Mouse (Mus musculus) gastrocnemius, postnatal 4 days (tissue): ENCODE results near the gene Lrrn4cl. TPM values are rescaled to one million over a fixed set of nuclear protein-coding genes. Genes with fewer than 3 reads are reported as not detected.
"Not testable (repeated sequence)": the region's sequence is repeated elsewhere in the genome, so short reads cannot be mapped to it uniquely, and the experiment has no call there.

Experiments
- DNase-seq, 2 experiments: peaks; one replicate each; pipeline ENCODE4 v3.0.0; 2021 to 2022; ENCODE audit warnings: low spot score in 2 of 2, mixed read lengths in 2 of 2
- total RNA-seq, 2 experiments: library from RNA; stranded (reverse); gene quantifications; 2 replicates each; pipeline ENCODE4 v1.2.3; 2021

Gene Lrrn4cl
- total RNA-seq, 2 experiments from 2014 or later = 18.7 to 22.9 TPM

DNA sequence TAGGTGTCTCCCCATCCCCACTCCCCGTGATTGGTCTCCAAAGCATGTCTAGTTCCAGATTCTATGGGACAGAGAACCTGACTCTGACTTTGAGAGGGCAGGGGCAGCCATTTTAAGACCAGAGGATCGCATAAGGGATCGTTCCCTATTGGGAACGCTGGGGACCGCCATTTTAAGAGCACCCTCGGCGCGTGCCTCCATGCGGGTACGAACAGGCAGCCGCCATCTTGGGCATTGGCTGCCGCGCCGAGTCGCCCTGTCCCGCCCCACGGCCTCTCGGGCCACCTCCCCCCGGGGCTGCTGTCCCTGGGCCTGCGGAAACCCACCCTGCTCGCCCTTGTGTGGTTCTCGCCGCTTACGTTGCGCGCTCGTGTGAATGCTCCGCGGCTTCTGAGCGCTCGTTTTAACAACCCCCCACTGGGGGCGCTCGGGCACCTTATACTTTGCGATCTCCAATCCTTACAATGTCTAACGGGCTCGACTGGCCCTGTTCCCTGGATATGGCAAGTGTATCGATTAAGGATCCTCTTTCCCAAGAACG is 13.2 kb upstream of the Lrrn4cl start, which contains the start of gene Bscl2:
Gene Bscl2, plus strand, starts transcription at position 217 of the 541 bp plus-strand sequence.
- DNase-seq = peak; percentile 53 to 83

DNA sequence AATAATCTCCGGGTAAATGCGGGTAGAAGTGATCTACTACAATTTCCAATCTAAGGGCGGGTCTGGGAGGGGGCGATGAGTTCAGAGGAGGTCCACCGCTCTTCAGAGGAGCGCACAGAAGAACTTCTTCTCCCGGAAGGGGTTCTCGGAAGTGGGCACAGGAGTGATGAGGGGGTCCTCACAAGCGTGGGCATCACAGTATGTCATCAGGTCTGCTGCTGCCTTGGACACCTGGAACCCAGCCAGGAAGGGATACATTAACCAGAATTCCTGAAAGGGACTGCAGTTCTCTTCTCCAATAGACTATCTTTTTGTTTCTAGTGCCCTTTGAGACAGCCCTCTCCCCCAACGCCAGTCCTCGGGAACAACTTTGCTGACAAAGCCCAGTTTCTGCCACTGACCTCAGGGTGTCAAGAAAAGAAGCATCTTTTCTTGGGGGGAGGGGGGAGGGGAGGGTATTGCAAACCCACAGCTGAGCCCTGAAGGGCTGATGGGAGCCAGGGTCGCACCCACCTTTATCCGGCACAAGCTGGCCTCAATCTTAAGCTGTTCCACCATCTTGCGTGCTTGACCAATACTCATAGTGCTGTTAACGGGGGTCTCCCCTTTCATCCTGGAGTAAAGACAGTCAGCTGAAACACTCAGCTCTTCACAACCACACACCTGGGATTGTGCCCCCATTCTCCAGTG is 12.4 kb upstream of the Lrrn4cl start:
- DNase-seq = peak in 1 of 2 experiments; percentile 42

DNA sequence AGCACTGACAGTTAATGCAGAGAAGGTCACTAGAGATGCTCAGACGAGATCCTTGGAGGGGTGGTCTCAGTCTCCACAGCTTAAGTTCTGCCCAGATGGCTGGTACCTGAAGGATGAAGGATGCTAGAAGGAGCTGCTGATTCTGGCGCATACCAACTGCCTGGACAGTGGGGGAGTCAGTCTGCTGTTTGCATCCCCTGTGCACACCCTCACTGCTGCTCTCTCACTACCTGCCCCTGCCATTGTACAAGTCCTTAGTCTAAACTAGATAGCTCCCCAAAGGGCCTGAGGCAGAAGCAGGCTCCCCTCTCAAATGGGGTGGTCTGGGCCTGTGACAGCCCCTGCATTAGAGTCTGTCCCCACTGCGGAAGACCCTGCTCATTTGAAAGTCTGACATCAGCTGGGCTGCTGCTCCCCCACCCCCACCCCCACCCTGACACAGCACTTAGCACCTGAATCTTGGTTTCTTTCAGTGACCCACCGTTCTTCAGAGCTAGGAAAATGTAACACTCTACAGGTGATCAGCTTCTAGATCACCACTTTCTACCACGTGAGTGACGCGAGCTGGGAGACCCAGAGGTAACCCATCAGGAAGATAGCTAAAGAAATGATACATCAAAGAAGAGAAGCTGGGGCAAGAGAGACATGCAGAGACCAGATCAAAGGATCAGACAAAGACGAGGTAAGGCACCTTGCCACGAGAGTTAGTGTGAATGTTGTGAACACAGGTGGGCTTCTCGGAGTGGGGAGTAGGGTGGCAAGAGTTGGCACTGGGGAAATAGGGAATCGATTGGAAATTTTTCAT is 11.3 kb upstream of the Lrrn4cl start, which contains the start of gene Gng3:
Gene Gng3, minus strand, starts transcription at position 92 of the 805 bp plus-strand sequence.
- no peak for DNase-seq

DNA sequence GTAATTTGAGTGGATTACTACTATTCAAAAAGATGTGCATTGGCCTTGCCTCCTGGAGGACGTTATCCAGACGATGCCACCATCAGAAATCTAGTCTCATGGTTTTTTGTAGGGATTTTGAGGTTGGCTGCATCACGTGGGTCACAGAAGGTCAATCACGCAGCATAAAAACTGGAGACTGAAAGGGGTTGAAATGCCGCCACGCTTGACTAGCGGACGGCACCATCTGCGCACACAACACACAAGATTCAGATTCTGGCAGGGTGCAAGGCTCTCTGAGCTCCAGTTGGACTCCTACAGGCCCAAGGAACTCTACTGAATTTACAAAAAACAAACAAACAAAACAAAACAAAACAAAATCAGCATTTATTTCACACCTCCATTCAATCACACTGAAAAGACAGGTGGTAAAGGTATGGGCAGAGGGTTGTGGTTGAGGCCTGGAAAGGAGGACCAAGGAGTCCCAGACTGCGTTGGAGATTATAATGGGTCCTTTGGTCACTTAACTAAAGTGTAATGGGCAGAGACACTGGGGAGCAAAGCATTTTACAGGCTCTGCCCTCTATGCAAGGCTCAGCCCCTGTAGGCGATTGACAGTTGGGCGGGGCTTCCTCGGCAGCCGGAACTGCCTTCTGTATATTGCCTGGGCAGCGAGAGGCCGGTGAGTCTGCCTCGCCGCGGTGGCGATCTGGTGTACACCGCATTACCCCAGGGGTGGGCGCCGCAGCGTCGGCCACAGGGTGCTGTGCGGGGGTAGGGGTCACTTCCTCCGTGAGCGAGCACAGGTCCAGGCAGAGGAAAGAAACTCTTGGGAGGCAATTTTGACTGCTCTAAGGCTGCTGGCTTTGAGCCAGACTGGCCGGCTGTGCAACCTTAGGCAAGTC is 10.4 kb upstream of the Lrrn4cl start:
- DNase-seq = peak in 1 of 2 experiments; percentile 77

DNA sequence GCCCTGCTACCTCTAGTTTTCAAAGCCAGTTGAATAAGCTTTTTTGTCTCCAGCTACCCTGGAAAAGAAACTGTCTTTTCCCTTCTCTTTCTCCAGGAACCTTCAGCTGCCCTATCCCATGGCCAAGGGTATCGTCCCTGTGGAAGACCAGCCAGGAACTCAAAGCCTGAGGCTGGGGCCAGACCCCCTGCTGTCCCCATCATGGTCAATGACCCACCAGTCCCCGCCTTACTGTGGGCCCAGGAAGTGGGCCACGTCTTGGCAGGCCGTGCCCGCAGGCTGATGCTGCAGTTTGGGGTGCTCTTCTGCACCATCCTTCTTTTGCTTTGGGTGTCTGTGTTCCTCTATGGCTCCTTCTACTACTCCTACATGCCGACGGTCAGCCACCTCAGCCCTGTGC is 9.6 kb upstream of the Lrrn4cl start:
- no peak for DNase-seq

DNA sequence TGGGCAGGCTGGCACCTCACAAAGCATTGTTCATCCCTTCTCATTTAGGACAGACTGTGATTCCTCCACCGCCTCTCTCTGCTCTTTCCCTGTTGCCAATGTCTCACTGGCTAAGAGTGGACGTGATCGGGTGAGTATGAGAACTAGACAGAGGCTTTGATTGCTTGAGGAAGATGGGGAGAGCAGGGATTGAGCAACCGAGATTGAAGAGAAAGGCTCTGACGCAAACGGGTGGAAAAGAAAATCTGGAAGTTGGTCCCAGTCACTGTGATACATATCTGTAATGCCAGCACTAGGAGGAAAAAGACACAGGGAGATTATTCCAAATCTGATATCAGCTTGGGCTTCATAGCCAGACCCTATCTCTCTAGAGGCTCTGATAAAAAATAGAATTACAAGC is 7.6 kb upstream of the Lrrn4cl start:
- DNase-seq = no peak

DNA sequence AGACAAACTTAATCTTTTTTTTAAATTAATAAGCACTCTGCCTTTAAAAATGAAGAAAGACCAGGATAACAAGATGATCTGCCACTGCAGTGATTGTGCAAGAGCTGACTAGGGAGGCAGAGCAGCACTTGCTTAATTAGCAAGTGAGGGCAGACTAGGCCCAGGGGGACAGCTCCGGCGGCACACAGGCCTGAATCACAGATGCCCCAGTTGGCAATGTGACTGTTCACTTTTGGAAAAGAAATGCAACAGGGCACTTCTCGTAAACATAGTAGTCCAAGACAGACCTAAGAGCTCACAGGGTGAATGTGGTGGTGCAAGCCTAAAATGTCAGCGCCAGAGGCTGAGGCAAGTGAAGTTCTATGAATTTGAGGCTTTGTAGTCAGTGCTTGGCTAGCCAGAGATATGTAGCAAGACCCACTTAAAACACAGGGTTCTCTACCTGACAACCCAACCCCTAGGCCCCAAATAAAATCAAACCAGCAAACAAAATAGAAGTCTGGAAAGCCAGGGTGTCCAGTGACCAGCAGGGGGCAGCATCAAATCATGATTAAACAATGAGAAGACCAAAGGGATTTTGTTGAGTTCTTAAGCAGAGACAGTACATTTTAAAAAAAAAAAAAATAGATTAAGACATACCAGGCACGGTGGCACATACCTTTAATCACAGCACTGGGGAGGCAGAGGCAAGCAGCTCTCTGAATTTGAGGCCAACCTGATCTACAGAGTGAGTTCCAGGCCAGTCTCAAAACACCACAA is 6.0 kb upstream of the Lrrn4cl start:
- peak; percentile 50 to 83 for DNase-seq

DNA sequence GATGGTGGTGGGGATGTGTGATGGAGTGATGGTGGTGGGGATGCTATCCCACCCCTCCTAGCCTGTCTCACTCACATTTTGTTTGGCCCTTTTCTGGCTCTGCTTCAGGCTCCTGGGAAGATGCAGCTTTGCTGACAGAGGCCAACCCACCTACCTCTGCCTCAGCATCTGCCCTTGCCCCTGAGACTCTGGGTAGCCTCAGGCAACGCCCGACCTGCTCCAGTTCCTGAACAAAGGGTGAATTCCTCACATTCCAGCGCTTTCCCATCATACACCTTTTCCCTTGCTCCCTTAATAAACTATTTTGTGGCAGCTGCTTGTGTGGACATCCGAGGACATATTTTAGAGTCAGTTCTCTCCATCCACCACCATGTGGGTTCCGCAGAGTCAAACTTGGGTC is 2.2 kb upstream of the Lrrn4cl start:
- DNase-seq = no peak

DNA sequence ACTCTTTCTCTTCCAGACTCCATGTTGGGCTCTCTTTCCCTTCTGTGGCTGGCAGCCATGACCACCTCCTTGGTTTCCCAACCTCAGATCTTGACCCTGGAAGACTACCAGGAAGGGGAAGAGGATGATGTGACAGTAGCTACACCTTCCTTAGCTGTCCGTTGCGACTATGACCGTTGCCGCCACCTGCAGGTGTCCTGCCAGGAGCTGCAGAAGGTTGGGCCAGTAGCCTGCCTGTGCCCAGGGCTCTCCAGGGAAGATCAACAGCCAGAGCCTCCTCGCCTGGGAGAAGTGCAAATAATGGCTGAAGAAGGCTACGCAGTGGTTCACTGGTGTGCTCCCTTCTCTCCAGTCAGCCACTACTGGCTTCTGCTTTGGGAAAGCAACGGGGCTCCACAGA is 1.1 kb downstream of the Lrrn4cl start:
- DNase-seq = no peak

DNA sequence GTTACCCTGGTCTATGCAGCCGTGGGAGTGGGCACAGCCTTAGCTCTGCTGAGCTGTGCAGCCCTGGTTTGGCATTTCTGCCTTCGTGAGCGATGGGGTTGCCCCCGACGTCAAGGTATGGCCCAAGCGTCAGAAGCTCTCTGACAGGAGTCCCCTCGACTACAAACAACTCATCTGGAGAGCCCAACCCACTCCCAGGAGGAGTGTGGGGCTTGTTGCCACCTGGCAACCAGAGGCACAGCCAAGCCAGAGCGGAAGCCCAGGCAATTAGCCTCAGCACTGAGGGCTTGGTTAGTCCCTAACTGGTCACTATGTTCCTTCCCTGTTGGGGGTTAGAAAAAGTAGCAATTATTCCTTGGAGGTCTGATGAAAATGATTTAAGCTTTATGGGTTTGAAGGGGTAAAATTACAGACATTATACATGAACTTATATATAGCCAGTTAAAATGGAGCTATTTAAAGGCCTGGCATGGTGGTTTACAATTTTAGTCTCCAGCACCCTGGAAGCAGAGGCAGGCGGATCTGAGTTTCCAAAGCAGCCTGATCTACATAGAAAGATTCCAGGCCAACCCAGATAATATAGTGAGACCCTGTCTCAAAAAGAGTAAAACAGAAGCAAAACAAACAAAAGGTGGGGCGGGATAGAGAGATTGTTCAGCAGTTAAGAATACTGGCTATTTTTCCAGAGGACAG is 1.8 kb downstream of the Lrrn4cl start:
- DNase-seq = no peak

DNA sequence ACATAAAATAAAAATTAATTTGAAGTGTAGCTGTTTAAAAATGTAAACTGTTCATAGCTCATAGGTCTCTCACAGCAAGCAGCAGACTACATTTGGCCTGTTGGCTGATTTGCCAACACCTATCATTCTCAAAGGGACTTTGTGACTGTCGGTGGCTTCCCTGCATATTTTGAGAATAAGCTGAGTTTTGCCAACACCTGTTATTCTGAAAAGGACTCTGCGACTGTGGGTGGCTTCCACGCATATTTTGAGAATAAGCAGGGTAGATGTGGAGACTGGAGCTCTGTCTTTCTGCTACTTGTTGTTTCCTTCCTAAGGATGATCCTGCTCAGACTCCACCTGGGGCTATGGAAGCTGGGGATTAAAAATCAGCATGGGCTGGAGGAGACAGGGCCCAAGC is 2.5 kb downstream of the Lrrn4cl start:
- DNase-seq = no peak

DNA sequence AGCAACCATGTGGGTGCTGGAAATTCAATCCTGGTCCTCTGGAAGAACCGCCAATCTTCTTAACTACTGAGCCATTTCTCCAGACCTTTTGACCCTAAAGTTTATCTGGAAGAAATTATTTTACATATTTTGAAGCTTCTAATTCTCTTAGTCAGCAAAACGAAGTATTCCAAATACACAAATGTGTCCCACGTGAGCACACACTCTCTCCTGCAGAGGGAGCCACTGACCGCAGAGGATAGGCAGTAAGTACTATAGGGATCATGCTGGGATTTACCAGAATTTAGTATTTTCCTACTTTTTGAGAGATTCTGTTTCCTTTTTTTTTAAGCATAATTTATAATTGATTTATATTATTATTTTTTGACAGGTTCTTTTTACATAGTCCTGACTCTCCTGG is 7.1 kb downstream of the Lrrn4cl start:
- peak in 1 of 2 experiments; percentile 55 for DNase-seq

DNA sequence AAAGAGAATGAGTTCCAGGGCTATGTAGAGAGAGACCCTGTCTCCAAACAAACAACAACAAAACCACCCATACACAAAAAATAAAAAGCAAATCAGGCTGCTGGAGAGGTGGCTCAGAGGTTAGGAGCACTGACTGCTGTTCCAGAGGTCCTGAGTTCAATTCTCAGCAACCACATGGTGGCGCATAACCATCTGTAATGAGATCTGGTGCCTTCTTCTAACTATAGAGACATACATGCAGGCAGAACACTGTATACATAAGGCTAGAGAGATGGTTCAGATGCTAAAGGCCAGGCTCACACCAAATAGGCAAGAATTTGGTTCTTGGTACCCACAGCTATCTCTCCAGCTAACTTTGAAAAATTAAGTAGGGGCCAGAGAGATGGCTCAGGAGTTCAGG is 8.4 kb downstream of the Lrrn4cl start:
- no peak for DNase-seq

DNA sequence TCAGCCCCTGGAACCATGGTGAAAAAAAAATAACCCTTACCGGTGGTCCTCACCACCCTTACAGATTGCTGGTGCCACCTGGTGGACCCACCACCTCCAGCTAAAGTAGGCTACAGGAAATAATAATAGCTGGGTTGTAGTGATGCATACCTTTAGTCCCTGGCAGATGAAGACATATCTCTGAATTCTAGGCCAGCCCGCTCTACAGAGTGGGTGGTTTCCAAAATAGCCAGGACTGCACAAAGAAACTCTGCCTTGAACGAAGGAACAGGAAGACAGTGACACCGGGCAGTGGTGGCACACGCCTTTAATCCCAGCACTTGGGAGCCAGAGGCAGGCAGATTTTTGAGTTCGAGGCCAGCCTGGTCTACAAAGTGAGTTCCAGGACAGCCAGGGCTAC is 13.7 kb downstream of the Lrrn4cl start:
- no peak for DNase-seq

DNA sequence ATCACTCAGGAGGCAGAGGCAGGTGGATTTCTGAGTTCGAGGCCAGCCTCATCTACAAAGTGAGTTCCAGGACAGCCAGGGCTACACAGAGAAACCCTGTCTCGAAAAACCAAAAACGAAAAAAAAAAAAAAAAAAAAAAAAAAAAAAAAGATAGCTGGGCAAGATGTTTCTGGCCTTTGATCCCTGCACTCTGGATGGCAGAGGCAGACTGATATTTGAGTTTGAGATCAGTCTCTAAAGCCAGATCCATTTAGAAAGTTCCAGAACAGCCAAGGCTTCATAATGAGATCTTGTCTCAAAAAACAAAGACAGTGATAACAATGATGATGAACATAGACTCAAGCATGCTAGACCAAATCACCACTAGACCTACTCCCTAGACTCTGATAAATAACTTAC is 19.8 kb downstream of the Lrrn4cl start:
- DNase-seq = not testable (repeated sequence)

DNA sequence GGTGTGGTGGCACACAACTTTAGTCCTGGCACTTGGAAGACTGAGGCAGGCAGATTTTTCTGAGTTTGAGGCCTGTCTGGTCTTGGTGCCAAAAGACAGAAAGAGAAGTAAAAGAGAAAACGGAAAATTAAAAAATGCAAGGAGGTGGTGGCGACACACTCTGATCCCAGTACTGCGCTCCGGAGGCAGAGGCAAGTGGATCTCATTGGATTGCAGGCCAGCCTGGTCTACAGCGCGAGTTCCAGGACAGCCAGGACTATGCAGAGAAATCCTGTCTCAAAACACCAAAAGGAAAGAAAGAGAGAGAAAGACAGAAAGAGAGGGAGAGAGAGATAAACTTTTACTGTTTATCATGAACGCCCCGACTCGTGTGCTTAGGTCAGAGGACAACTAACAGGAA is 20.3 kb downstream of the Lrrn4cl start:
- DNase-seq = no peak

DNA sequence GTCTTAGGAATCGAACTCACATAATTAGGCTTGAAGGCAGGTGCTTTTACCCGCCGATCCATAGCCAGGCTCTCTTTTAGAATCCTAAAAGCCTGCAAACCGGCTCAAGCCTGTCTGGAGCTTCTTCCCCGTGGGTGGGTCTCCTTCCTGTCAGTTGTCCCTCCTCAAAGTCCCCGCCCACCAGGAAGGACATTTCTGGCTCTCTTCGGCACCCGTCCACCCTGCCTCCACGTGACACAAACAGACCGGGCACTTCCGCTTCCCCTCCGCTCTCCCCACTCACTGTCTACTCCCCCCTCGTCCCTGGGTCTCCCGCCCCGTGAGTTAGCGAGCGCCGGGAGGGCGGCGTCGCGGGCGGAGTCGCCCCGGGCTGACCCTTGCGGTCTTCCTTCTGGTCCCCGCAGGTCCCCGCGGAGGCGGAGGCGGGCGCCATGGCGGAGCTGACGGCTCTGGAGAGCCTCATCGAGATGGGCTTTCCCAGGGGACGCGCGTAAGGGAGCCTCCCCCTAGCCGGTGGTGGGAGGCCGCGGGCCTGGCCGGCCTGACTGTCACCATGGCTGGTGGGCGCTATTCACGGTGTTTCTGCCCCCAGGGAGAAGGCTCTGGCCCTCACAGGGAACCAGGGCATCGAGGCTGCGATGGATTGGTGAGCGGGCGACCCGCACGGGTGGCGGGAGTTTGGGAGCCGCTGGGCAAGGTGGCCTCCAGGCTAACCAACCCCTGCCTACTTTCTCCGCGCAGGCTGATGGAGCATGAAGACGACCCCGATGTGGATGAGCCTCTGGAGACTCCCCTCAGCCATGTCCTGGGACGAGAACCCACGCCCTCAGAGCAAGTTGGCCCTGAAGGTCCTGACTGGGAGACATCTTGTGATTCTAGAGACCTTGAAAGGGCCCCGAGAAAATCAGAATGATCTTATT is 21.0 kb downstream of the Lrrn4cl start, which contains the start of gene Ubxn1:
Gene Ubxn1, plus strand, starts transcription at position 230 of the 920 bp plus-strand sequence.
- peak; percentile 86 to 95 for DNase-seq

DNA sequence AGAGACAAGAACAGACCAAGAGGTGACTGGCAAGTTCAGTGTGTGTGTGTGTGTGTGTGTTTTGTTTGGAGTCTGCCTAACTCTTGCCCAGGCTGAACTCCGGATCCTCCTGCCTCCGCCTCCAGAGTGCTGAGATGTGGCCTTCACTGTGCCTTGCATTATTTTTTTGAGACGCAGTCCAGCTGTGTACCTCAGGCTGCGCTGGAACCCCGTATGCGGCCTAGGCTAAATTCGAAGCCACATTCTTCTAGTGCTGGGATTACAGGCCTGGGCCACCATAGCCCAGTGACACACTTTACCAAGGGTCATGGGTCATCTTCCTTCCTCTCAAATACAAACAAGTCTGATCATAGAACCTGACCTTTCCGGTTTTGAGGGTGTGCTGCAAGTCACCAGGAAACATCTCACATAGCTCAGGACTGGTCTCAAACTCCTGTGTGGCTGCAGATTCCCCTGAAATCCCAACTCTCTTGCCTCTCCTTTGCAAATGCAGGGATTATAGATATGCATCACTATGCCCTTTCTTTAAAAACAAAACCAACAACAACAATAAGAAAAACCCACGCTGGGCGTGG is 21.8 kb downstream of the Lrrn4cl start:
- no peak for DNase-seq
